Mouse (Mus musculus) heart, adult 2 months (tissue): ENCODE measurements around the gene Eid1.
A peak's percentile ranks its signal among the peaks of the same experiment; 100 is the strongest.

Experiments used
- CTCF ChIP-seq: fragments of 200-600 bp; IDR thresholded peaks from 2 replicates; pipeline ENCODE4 v1.8.1; 2022; ENCODE audit warnings: antibody characterized with exemption, mild to moderate bottlenecking, moderate library complexity
- POLR2A ChIP-seq: fragments of 200-500 bp; IDR thresholded peaks from 2 replicates; pipeline ENCODE4 v1.6.1; 2011; ENCODE audit warnings: mild to moderate bottlenecking, low read depth, low read length, control low read depth; ENCODE audit not compliant: insufficient read depth

DNA sequence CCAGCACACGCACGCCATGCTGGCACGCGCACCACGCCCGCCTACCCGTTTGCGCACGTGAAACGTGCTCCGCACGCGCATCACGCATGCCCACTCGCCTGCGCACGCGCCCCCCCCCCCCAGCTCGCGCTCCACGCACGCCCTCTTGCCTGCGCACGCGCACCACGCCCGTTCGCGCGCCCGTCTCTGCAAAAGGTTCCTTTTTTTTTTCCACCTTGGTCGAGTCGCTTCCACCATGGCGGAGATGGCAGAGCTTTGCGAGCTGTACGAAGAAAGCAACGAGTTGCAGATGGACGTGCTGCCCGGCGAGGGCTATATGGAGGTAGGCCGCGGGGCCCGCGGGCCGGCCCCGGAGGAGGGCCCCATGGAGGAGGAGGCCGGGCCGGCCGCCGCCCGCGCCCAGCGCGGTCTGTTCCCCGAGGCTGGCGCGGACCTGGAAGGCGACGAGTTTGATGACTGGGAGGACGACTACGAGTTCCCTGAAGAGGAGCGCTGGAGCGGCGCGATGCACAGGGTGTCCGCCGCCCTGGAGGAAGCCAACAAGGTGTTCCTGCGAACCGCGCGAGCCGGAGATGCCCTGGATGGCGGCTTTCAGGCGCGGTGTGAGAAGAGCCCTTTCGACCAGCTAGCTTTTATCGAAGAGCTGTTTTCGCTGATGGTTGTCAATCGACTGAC is at the start of gene Eid1:
- TF ChIP-seq CTCF (no peak), POLR2A (peak; percentile 68; the same call in 1 of the 2 replicates)
